Mouse (Mus musculus) layer of hippocampus, postnatal 14 days (tissue): ENCODE measurements around the gene Mau2. TPM values are rescaled to one million over a fixed set of nuclear protein-coding genes. Genes with fewer than 3 reads are reported as not detected.
"Not testable (repeated sequence)": the region's sequence is repeated elsewhere in the genome, so short reads cannot be mapped to it uniquely, and the experiment has no call there.

Experiments used
- DNase-seq, 2 experiments: peaks; one replicate each; pipeline ENCODE4 v3.0.0; 2021 to 2022; ENCODE audit warnings: low spot score in 2 of 2, mixed read lengths in 1 of 2
- long read RNA-seq, 2 experiments: library from polyadenylated mRNA; stranded (forward); transcript quantifications; one replicate each; pipeline ENCODE4 v2.0.0; 2021
- total RNA-seq, 2 experiments: library from RNA; stranded (reverse); gene quantifications; 2 replicates each; pipeline ENCODE4 v1.2.3; 2021

Mau2 gene
- 10 to 100 TPM; 81.4 to 85.3 TPM for total RNA-seq
- long read RNA-seq, experiment 1, full-length matches to known transcripts = 55 of 84 reads
- long read RNA-seq, experiment 1, partial matches to known transcripts = 1 of 84 reads
- long read RNA-seq, experiment 1, other reads (novel, unspliced or antisense) = 28 of 84 reads
- long read RNA-seq, experiment 2, full-length matches to known transcripts = 45 of 74 reads
- long read RNA-seq, experiment 2, partial matches to known transcripts = 4 of 74 reads
- long read RNA-seq, experiment 2, other reads (novel, unspliced or antisense) = 25 of 74 reads

DNA sequence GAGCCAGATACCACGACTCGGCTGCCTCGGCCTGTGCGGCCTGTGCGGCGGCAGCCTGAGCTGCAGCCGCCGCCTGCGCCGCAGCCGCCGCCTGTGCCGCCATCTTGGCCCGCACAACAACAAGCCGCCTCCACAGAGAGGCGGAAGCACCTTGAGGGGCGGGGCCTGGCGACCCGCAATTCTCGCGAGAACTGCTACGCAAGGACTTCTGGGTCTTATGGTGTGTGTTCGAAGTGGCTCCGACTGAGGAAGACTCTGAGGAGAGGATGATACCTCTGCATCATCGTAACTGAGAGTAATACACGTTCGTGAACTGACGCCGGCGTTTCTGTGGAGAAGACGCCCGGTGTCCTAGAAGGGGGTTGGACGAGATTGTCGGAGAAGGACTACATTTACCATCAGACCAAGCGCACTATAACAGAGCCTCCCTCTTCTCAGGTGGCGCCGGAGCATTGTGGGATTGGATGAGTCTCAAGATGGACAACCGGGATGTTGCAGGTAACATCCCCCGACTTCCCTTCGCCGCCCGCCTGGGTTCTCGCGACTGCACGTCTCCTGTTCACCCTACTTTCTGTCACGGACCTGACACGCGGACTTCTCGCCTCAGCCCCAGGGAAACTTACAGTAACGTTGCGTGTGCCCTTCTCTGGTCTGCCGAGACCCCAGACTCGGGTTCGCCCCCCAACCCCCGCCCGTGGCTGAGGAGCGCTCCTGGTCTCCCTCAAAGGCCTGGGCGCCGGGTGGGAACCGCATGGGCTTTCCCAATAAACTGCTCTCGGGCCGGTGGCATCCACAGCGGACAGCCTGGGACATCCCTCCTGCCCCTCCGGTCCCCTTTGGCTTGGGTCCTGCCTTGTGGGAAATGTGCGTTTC, at the start of gene Mau2, which contains the start of gene Sugp1:
Gene Mau2 (minus strand): TSS at position 152 of the 873 bp plus-strand sequence.
Gene Sugp1 (plus strand): TSS at position 231 of the 873 bp plus-strand sequence.
- DNase-seq = peak; percentile 96 to 98

DNA sequence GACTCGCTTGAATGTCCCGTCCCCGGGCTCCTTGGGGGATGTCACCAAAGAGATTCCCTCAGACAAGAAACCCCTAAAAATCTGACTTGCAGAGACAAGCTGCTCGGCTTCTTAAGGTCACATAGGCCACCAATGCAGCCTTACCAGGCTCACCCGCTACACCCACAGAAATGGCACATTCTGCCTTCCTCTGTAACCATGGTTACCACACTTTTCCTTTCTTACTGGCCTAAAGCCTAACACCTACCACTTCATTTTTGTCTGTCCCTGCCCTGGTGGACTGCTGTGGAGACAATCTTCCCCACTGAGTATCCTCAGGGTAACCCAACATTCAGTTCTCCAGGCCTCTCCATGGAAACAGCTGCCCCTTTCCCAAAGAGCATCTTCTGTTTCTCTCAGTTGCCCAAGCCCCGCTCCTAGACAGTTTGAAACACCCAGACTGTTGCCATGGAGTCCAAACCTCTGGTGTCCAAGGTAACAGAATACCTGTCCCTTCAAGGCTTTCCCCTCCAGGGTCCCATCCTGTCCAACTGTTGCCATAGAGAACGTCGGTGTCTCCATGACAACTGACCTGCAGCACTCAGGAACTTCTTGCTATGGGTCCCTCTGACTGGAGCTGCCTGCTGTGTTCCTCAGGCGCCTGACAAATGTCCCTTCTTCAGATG, 46.9 kb upstream of the Mau2 start:
- no peak for DNase-seq

DNA sequence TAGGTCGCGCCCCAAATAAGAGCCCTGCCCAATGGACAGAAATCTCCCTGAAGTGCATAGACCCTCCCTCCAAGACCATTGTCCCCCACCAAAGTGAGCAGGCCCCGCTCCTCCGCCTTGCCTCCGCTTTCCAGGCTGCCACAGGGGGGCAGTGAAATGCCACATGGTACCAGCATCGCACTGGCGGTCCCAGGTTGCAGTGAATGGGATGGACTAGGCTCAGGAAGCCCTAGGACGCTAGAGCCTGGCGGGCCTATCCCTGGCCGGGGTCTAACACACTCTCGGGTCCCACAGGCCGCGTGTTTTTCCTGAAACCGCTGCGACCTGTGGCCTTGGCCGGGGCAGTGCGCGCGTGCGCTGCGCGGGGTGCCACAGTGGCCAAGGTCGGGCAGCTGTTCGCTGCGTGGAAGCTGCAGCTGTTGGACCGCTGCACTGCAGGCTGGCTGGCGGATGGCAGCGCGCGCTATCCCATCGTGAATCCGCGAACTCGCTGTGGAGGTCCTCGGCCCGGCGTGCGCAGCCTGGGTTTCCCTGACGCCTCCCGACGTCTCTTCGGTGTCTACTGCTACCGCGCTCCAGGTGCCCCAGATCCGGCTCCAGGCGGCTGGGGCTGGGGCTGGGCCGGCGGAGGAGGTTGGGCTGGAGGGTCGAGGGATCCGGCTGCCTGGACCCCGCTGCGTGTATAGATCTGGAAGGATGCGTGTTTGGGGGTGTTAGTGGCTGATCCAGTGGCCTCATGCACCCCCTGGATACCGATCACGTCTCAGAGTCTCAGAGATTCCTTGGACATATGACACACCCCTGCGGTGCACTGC, 45.5 kb upstream of the Mau2 start:
- peak; percentile 59 to 72 for DNase-seq

DNA sequence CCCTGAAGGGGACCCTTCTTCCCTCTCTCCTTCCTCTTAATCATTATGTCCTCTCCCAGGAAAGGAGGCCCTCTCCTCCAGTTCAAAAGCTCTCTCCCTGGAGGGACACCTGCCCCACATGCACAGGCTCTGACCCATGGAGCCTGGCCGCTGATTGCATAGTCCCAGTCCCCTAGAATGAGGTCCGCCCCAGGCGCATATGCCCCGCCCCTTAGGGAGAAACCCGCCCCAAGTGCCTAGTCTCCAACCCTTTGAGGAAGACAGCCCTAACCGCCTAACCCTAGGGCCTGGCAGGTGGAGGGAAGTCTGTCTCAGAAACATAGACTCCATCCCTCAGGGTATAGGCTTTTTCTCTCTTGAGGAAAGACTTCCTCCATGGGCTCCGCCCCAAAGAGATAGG, 44.7 kb upstream of the Mau2 start:
- DNase-seq = no peak

DNA sequence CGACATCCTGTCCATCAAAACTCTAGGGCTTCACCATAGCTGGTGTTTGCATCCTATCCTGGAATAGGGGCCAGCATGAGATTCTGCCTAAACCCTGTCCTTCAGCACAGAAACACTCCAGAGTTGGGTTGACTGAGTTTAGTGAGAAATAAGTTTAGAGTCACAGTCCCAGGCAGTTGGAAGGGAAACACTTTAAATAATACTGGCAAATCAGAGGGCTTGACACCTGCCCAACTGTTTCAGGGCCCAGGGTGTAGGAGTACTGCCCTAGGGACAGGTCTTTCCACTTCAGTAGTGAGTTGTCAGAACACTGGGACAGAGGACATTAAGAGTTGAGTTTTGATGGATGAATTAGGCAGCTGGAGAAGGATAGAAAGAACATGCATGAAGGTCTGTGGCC, 43.6 kb upstream of the Mau2 start:
- DNase-seq = no peak

DNA sequence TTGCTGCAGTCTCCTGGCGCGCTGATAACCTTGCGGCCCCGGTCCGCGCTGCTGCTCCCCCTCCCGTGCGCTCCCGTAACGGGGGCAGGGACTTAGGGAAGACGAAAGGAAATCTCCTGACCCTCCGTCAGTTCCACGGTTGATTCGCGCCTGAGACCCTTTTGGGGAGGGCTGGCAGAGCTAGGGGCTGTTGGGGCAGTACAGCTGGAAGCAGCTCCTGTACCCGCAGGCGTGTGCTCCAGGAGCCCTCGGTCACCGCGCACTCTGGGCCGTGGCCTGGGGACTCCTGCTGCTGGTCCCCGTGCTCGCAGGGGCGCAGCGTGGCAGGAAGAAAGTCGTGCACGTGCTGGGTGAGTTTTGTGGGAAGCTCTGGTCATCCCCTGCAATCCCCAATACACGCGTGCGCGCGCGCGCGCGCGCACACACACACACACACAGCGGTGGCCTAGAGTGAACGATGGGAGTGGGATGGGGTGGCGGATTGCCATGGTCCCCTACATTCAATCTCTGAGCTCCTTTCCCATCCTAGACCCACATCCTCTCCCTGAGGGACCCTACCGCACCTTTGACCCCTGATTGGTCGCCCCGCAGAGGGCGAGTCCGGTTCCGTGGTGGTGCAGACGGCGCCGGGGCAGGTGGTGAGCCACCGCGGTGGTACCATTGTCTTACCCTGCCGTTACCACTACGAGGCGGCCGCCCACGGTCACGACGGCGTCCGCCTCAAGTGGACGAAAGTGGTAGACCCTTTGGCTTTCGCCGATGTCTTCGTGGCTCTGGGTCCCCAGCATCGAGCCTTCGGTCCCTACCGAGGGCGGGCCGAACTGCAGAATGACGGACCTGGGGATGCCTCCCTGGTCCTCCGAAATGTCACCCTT, 41.9 kb upstream of the Mau2 start:
- no peak for DNase-seq

DNA sequence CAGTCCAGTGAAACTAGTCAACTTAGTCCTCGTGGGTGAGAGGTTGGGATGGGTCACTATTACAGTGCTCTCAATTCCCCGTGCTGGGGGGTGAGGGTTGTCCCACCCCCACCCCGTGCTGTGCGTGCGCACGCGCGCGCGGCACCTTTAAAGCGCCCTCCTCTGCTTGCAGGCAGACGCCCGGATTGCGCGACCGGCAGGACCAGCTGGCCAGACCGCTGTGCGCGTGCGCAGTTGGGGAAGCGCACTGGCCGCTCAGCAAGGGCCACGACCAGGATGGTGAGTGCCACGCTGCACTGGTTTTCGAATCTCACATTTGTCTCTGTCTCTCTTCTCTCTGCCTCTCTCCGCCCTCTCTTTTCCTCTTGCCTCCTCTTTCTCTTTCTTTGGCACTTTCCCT, 40.8 kb upstream of the Mau2 start, which contains the start of gene Hapln4:
Gene Hapln4 (plus strand): TSS at position 173 of the 400 bp plus-strand sequence.
- no peak for DNase-seq

DNA sequence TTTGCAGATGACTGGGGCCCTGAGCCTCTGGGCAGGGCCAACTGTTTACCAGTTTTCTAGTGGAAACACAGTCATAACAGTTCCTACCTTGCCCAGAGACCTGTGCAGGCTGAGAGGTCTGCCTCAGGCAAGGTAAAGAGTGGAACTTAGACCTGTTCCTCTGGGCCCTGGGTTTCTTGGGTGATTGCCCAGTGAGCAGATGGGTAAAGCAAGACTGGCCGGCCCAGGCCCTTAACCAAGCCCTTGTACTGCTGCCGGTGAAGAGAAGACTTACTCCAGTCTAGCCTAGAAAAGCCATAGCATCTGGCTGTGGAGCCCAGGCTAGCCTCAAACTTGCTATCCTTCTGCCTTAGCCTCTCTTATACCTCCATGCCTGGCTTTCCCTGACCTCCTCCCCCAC, 39.4 kb upstream of the Mau2 start:
- no peak for DNase-seq

DNA sequence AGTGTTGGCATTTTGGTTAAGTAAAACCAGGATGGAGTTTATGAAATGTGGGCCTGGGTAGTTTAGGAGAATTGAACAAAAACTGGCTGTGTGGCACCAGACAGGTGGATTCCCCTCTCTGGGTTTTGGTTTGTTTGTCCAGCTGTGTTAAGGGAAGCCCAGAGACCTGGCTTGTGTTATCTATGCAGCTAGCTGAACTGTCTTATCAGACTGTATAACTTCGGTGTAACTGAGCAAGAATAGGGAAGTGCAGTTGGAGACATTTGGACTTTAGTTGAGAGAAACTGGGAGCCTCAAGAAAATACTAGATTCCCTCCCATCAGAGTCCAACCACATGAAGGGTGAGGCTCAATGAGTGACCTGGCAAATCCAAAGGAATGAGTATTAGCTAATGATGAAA, 31.1 kb upstream of the Mau2 start:
- DNase-seq = no peak

DNA sequence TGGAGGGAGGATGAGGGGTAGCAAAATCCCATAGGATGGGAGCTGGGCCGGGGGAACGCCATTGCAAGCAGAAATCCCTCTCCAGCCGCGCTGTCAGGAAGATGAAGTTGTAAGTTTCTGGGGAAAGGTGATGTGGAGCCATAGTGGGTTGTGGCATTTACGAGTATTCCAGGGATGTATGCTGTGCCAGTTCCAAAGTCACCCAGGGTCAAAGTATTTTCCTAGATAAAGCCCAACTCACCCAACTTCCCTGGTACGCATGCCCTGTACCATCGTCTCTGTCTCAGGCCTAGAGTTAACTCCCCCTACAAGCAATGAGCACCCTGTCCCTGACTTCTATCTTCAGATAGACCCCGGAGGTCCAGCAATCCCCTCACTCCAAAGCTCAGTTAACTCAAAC, 30.6 kb upstream of the Mau2 start:
- no peak for DNase-seq

DNA sequence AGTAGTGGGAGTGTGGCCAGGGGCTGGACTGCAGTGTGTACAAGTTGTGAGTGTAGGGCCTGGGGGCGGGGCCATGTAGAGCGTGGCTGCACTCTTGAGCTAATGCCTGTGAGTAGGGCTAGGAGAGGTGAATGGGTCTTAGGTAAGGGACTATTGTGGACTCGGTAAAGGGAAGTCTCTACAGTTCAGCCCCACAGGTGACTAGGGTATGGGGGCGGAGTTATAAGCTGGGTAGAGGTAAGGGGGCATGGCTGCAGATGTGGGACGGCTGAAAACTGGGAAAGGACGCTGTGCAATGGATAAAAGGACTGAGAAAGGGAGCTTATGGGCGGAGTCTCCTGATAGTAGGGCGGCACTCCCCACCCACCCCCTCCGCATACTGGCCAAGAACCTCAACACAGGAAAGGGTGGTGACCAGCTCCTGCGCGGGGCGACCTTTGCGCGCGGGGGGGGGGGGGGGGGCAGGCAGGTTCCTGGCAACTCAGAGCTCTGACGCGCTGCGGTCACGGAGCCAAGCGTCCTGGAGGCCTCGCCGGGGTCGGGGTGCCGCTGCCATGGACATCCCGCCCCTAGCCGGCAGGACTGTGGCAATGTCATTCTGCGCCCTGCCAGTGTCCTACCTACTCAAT, 30.0 kb upstream of the Mau2 start, which contains the start of gene Tm6sf2:
Gene Tm6sf2 (plus strand): TSS at position 484 of the 629 bp plus-strand sequence.
- peak in 1 of 2 experiments; percentile 37 for DNase-seq

DNA sequence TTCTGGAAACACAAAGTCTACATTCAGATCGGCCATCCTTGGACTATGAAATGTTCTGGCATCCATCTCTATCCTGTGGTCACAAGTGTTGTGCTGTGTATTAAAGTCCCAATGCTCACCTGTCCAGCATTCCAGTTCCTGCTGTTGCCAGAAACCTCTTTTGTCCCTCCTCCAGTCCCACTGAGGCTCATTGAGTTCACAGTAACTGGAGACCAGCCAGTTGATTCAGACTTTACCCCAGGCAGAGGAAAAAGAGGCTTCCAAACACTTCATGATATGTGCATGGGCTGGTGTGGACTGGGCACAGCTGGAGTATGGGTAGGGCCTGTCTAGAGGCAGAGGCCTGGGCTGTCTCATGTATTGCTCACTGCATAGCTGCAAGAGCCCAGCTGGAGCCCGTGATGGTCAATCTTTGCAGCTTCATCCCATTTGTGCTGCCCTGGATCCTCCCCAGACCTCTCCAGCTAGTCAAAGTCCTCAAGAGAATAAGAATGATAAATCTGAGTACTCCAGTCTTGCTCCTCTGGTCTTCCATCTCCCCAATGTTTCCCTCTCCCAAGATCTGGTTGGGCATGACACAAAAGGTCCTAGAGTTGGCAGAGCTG, 29.4 kb upstream of the Mau2 start:
- DNase-seq = no peak

DNA sequence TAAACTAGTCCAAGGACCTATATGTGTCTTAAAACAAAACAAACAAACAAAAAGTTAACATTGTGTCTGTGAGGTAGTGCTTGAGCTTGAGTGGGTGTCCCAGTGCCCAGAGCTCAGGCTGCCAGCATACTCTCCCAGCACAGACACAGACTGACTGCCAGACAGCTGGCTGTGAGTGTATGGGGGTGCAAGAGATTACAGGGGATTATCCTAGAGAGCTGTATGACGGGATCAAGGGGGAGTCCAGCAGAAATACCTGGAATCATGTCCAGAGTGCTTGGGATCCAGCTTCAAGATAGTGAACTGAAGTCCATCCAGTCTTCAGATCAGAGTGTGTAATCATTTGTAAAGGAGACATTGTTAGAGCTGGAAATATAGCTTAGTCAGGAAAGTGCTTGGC, 15.2 kb upstream of the Mau2 start:
- DNase-seq = no peak

DNA sequence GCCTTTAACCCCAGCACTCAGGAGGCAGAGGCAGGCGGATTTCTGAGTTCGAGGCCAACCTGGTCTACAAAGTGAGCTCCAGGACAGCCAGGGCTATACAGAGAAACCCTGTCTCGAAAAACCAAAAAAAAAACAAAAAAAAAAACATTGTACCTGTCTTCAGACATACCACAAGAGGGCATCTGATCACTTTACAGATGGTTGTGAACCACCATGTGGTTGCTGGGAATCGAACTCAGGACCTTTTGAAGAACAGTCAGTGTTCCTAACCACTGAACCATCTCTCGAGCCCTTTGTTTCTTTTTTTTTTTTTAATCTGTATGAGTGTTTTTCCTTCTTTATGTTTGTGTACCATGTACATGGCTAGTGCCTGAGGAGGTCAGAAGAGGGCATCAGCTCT, 7.9 kb upstream of the Mau2 start:
- not testable (repeated sequence) for DNase-seq

DNA sequence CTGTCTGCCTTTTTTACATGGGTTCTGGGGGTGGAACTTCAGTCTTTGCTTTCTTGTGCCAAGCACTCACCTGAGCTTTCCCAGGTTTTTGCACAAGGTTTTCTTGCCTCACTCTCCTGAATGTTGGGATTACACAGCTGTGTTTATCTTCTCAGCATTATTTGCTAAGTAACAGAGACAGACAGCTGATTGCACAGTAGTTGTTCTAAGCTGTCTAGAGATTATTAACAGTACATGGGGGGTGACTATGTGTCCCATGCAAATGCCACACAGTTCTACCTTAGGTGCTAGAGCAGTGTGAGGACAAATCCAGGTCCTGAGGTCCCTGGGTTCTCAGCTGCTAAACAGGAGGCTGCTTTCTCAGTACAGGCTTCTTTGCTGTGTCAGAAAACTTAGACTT, 7.1 kb upstream of the Mau2 start:
- no peak for DNase-seq

DNA sequence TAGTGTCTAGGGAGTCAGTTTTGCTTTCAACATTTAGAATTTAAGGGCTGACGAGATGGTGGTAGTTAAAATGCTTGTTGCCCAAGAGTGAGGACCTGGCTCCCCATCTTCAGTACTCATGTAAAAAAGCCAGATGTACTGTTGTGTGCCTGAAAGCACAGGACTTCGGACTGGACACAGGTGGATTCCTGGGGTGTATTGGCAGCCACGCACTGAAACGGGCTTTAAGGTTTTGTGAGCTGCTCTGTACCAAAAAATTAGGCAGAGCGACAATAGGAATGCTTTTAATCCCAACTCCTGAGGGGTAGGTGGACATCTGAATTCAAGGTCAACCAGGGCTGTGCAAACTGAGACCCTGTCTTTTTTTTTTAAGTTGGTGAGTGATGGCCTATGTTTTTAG, 1.5 kb upstream of the Mau2 start:
- DNase-seq = no peak

DNA sequence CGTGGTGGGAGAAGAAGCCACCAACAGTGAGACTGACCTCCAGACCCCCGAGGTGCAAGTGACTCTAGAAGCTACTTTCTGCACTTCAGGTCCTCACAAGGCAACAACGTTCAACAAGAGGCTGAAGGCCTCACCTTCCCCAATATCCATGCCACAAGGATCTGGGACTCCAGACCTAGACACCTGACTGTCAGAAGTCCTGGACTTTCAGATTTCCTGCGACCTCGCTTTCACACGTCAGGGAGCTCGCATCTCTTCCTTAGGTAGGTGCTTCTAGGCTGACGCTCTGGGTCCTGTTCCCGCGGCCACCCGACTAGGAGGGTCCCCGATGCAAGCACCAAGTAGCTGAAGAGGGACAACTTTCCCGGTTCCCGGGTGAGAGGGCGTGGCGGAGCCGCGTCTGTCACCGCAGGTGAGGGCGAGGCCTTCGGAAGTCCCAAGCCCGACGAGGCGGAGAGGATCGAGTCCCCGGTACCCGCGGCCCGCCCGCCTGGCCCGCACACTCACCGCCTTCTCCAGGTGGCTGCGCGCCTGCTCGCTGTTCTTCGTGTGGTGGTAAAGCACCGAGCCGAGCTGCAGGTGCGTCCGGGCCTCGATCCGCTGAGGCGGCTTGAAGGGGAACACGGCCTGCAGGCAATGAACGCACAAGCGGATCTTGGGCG, 518 bp downstream of the Mau2 start:
- DNase-seq = no peak

DNA sequence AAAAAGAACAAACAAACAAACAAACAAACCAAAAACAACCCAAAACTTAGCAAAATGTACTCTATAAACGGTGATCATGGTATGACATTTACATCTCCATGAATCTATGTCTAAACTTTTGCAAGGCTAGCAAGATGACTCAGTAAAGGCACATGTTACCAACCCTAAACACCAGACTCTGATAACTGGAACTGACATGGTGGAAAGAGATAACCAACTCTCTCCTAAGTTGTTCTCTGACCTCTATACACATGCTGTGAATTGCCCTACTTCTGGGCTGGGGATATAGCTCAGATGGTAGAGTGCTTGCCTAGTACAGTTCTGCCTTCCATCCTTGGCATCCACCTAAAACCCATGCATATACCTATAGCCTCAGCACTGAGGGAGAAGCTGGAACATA, 4.5 kb downstream of the Mau2 start:
- no peak for DNase-seq
